Mouse (Mus musculus) stomach, embryonic 15.5 days (tissue): ENCODE results near the gene Rbfox1. TPM values are rescaled to one million over a fixed set of nuclear protein-coding genes. Genes with fewer than 3 reads are reported as not detected.

ENCODE experiments used
- ATAC-seq: fragments of 200-750 bp; cut with Nextera tagmentation; 2 replicates; pipeline ENCODE4 v1.8.0; 2017; ENCODE audit warnings: low read depth, moderate number of reproducible peaks, moderate TSS enrichment; ENCODE audit not compliant: insufficient read depth, low FRiP score
- H3K27ac ChIP-seq: fragments of 300-500 bp; sonication (generic); 2 replicates; pipeline ENCODE4 v1.5.1; 2015; ENCODE audit warnings: mild to moderate bottlenecking, inconsistent platforms
- H3K27me3 ChIP-seq: fragments of 300-500 bp; sonication (generic); replicated peaks from 2 replicates; pipeline ENCODE4 v1.6.1; 2015; ENCODE audit warnings: inconsistent platforms
- H3K36me3 ChIP-seq: fragments of 300-500 bp; sonication (generic); 2 replicates; pipeline ENCODE4 v1.6.1; 2015; ENCODE audit warnings: inconsistent platforms
- H3K4me1 ChIP-seq: fragments of 300-500 bp; sonication (generic); 2 replicates; pipeline ENCODE4 v1.6.1; 2015; ENCODE audit warnings: inconsistent platforms
- H3K4me2 ChIP-seq: fragments of 300-500 bp; sonication (generic); 2 replicates; pipeline ENCODE4 v1.6.1; 2015; ENCODE audit warnings: mild to moderate bottlenecking, inconsistent platforms
- H3K4me3 ChIP-seq: fragments of 300-500 bp; sonication (generic); replicated peaks from 2 replicates; pipeline ENCODE4 v1.5.1; 2015; ENCODE audit warnings: inconsistent platforms
- H3K9ac ChIP-seq: fragments of 300-500 bp; sonication (generic); 2 replicates; pipeline ENCODE4 v1.6.1; 2015; ENCODE audit warnings: inconsistent platforms
- H3K9me3 ChIP-seq: fragments of 300-500 bp; sonication (generic); 2 replicates; pipeline ENCODE4 v1.6.1; 2016; ENCODE audit warnings: inconsistent platforms
- WGBS: fragments of 180-500 bp; shearing (Covaris S2); methylation state at CpG from one replicate; pipeline ENCODE4 v1.1.7; 2015; 5-methylcytosine and 5-hydroxymethylcytosine counted together
- polyA plus RNA-seq: library from polyadenylated mRNA; unstranded; fragments of >200 nt; fragmentation: Nextera tagmentation; extraction: Ambion mirVana; gene quantifications from 2 replicates; pipeline ENCODE4 v1.2.1, GENCODE M21; 2015

The Rbfox1 gene
- polyA plus RNA-seq, 1 experiment from 2014 or later = 3.5 TPM

GRCm38 (mm10) chr16:6164476-6164875 lies 279.3 kb downstream of the Rbfox1 start:
- no peak overlapping the region for H3K4me2 ChIP-seq
- H3K9ac ChIP-seq = no peak overlapping the region
- no peak overlapping the region for H3K4me3 ChIP-seq
- H3K27me3 ChIP-seq = no peaks in the 10 kb centered on the region
- ATAC-seq = no peak
- no peaks in the 10 kb centered on the region for H3K4me1 ChIP-seq
- H3K27ac ChIP-seq = no peak overlapping the region
- no peaks in the 10 kb centered on the region for H3K9me3 ChIP-seq
- no peaks in the 10 kb centered on the region for H3K36me3 ChIP-seq
- WGBS = 85% methylated on average over 4 of the region's 4 CpGs

GRCm38 (mm10) chr16:6169346-6169745 lies 284.2 kb downstream of the Rbfox1 start:
- no peak overlapping the region for H3K27ac ChIP-seq
- no peak overlapping the region for H3K4me2 ChIP-seq
- no peaks in the 10 kb centered on the region for H3K9me3 ChIP-seq
- WGBS = 63% methylated on average over 5 of the region's 5 CpGs
- H3K4me1 ChIP-seq = no peaks in the 10 kb centered on the region
- no peak overlapping the region for H3K9ac ChIP-seq
- no peak for ATAC-seq
- no peaks in the 10 kb centered on the region for H3K27me3 ChIP-seq
- H3K36me3 ChIP-seq = no peaks in the 10 kb centered on the region
- H3K4me3 ChIP-seq = no peak overlapping the region

GRCm38 (mm10) chr16:6180819-6181218 lies 295.7 kb downstream of the Rbfox1 start:
- Histone ChIP-seq H3K36me3 (no peaks in the 10 kb centered on the region), H3K27ac (no peak overlapping the region), H3K4me2 (no peak overlapping the region), H3K4me1 (no peaks in the 10 kb centered on the region), H3K27me3 (no peaks in the 10 kb centered on the region), H3K9me3 (no peaks in the 10 kb centered on the region), H3K4me3 (no peak overlapping the region), H3K9ac (no peak overlapping the region)
- 86% methylated on average over 9 of the region's 9 CpGs for WGBS
- no peak for ATAC-seq

GRCm38 (mm10) chr16:6182329-6182728 lies 297.2 kb downstream of the Rbfox1 start:
- no peak overlapping the region for H3K4me3 ChIP-seq
- no peak overlapping the region for H3K27ac ChIP-seq
- H3K36me3 ChIP-seq = no peaks in the 10 kb centered on the region
- no peaks in the 10 kb centered on the region for H3K9me3 ChIP-seq
- H3K4me1 ChIP-seq = no peaks in the 10 kb centered on the region
- H3K9ac ChIP-seq = no peak overlapping the region
- H3K27me3 ChIP-seq = no peaks in the 10 kb centered on the region
- no peak for ATAC-seq
- H3K4me2 ChIP-seq = no peak overlapping the region

- no peaks in the 10 kb centered on the region for H3K9me3 ChIP-seq
- no peaks in the 10 kb centered on the region for H3K27me3 ChIP-seq
- H3K27ac ChIP-seq = no peak overlapping the region
- no peaks in the 10 kb centered on the region for H3K36me3 ChIP-seq
- H3K4me3 ChIP-seq = no peak overlapping the region
- no peak for ATAC-seq
- no peak overlapping the region for H3K4me2 ChIP-seq
- WGBS = 78% methylated on average over 2 of the region's 2 CpGs
- H3K9ac ChIP-seq = no peak overlapping the region
- no peaks in the 10 kb centered on the region for H3K4me1 ChIP-seq
These were observed 307.2 kb downstream of the Rbfox1 start for GRCm38 (mm10) chr16:6192358-6192757.

GRCm38 (mm10) chr16:6206431-6206830 lies 321.3 kb downstream of the Rbfox1 start:
- Histone ChIP-seq H3K27me3 (no peaks in the 10 kb centered on the region), H3K9me3 (no peaks in the 10 kb centered on the region), H3K9ac (no peak overlapping the region), H3K4me2 (no peak overlapping the region), H3K36me3 (no peaks in the 10 kb centered on the region), H3K27ac (no peak overlapping the region), H3K4me1 (no peaks in the 10 kb centered on the region), H3K4me3 (no peak overlapping the region)
- no peak for ATAC-seq

GRCm38 (mm10) chr16:6212916-6213315 lies 327.8 kb downstream of the Rbfox1 start:
- ATAC-seq = no peak
- H3K4me2 ChIP-seq = no peak overlapping the region
- H3K9ac ChIP-seq = no peak overlapping the region
- H3K9me3 ChIP-seq = no peaks in the 10 kb centered on the region
- WGBS = 33% methylated on average over 3 of the region's 3 CpGs
- no peaks in the 10 kb centered on the region for H3K27me3 ChIP-seq
- H3K4me3 ChIP-seq = no peak overlapping the region
- no peaks in the 10 kb centered on the region for H3K36me3 ChIP-seq
- H3K4me1 ChIP-seq = no peaks in the 10 kb centered on the region
- no peak overlapping the region for H3K27ac ChIP-seq

- Histone ChIP-seq H3K9ac (no peak overlapping the region), H3K36me3 (no peaks in the 10 kb centered on the region), H3K4me2 (no peak overlapping the region), H3K4me3 (no peak overlapping the region), H3K27ac (no peak overlapping the region), H3K4me1 (no peaks in the 10 kb centered on the region), H3K9me3 (no peaks in the 10 kb centered on the region), H3K27me3 (no peaks in the 10 kb centered on the region)
- no peak for ATAC-seq
- 46% methylated on average over 6 of the region's 6 CpGs for WGBS
These were observed 342.3 kb downstream of the Rbfox1 start for GRCm38 (mm10) chr16:6227449-6227848.

GRCm38 (mm10) chr16:6232966-6233365 lies 347.8 kb downstream of the Rbfox1 start:
- H3K36me3 ChIP-seq = no peaks in the 10 kb centered on the region
- H3K4me1 ChIP-seq = no peaks in the 10 kb centered on the region
- H3K27me3 ChIP-seq = no peaks in the 10 kb centered on the region
- H3K4me2 ChIP-seq = no peak overlapping the region
- no peak overlapping the region for H3K9ac ChIP-seq
- no peak for ATAC-seq
- H3K4me3 ChIP-seq = no peak overlapping the region
- WGBS = 91% methylated on average over 2 of the region's 2 CpGs
- no peaks in the 10 kb centered on the region for H3K9me3 ChIP-seq
- no peak overlapping the region for H3K27ac ChIP-seq

GRCm38 (mm10) chr16:6241393-6241792 lies 356.2 kb downstream of the Rbfox1 start:
- Histone ChIP-seq H3K36me3 (no peaks in the 10 kb centered on the region), H3K4me3 (no peak overlapping the region), H3K9ac (no peak overlapping the region), H3K27ac (no peak overlapping the region), H3K4me1 (no peaks in the 10 kb centered on the region), H3K27me3 (no peaks in the 10 kb centered on the region), H3K9me3 (no peaks in the 10 kb centered on the region), H3K4me2 (no peak overlapping the region)
- no peak for ATAC-seq
- 89% methylated on average over 4 of the region's 4 CpGs for WGBS

- Histone ChIP-seq H3K27ac (no peak overlapping the region), H3K27me3 (no peaks in the 10 kb centered on the region), H3K4me2 (no peak overlapping the region), H3K4me3 (no peak overlapping the region), H3K36me3 (no peaks in the 10 kb centered on the region), H3K9ac (no peak overlapping the region), H3K4me1 (no peaks in the 10 kb centered on the region), H3K9me3 (no peaks in the 10 kb centered on the region)
- WGBS = 62% methylated on average over 3 of the region's 3 CpGs
- no peak for ATAC-seq
These were observed 357.3 kb downstream of the Rbfox1 start for GRCm38 (mm10) chr16:6242468-6242867.

GRCm38 (mm10) chr16:6247569-6247968 lies 362.4 kb downstream of the Rbfox1 start:
- WGBS = 67% methylated on average over 4 of the region's 4 CpGs
- Histone ChIP-seq H3K9me3 (no peaks in the 10 kb centered on the region), H3K4me1 (no peaks in the 10 kb centered on the region), H3K27ac (no peak overlapping the region), H3K36me3 (no peaks in the 10 kb centered on the region), H3K4me2 (no peak overlapping the region), H3K27me3 (no peaks in the 10 kb centered on the region), H3K4me3 (no peak overlapping the region), H3K9ac (no peak overlapping the region)
- no peak for ATAC-seq

- H3K4me1 ChIP-seq = no peaks in the 10 kb centered on the region
- WGBS = 81% methylated on average over 8 of the region's 8 CpGs
- no peak for ATAC-seq
These were observed 379.4 kb downstream of the Rbfox1 start for GRCm38 (mm10) chr16:6264557-6264956.

More at GRCm38 (mm10) chr16:6264557-6264956, 379.4 kb downstream of the Rbfox1 start:
- H3K36me3 ChIP-seq = no peaks in the 10 kb centered on the region
- H3K4me2 ChIP-seq = no peak overlapping the region
- H3K4me3 ChIP-seq = no peak overlapping the region
- H3K27me3 ChIP-seq = no peaks in the 10 kb centered on the region
- H3K9ac ChIP-seq = no peak overlapping the region
- H3K9me3 ChIP-seq = no peaks in the 10 kb centered on the region
- H3K27ac ChIP-seq = no peak overlapping the region
